8 mouse cellular contexts compared by ENCODE assay signal in genomic region chr5:115491771-115492322, GRCm38 (mm10). TPM values are rescaled to one million over a fixed set of nuclear protein-coding genes. Genes with fewer than 3 reads are reported as not detected.
DNase-seq lines count a peak whose midpoint lies in the region; ATAC-seq lines count a peak whose summit lies in the region.

No protein-coding gene starts in this region.

- peak; percentile 72 for DNase-seq in A20 (ENCODE audit: low read depth, low spot score)
- peak; percentile 48 for DNase-seq in T-cell, adult 2 months (ENCODE audit: low spot score)
- peak; percentile 67 for DNase-seq in kidney, postnatal 14 days
- DNase-seq in frontal cortex, postnatal 10 days (ENCODE audit: low spot score in 2 of 2) = no peak

- H3K27me3 ChIP-seq in embryonic facial prominence, embryonic 15.5 days = no peaks in the 10 kb centered on the region
- H3K27me3 ChIP-seq in heart, embryonic 15.5 days = no peaks in the 10 kb centered on the region
- H3K27me3 ChIP-seq in megakaryocyte, embryonic 14.5 days (replicated peaks) = peaks cover 16% of the 10 kb centered on the region
- no peaks in the 10 kb centered on the region for H3K27me3 ChIP-seq in stomach, embryonic 14.5 days (ENCODE audit: control insufficient read depth, insufficient read depth, low read length)

- no peak; the same call in 1 of the 2 replicates for ATAC-seq in embryonic facial prominence, embryonic 15.5 days (ENCODE audit: insufficient number of reproducible peaks, low FRiP score, low TSS enrichment, low read depth)
- ATAC-seq in heart, embryonic 15.5 days (replicated peaks; ENCODE audit: insufficient number of reproducible peaks, insufficient read depth, low FRiP score, low read depth) = peak; percentile 12
- no peak for ATAC-seq in stomach, embryonic 14.5 days (ENCODE audit: insufficient number of reproducible peaks, insufficient read depth, low FRiP score, low read depth)

- H3K9ac ChIP-seq in embryonic facial prominence, embryonic 15.5 days = 0 out of 2 replicates have a peak overlapping the region, but pooled peaks have one; percentile 4
- peak overlapping the region; percentile 50 for H3K9ac ChIP-seq in heart, embryonic 15.5 days
- no peak overlapping the region; the same call in 1 of the 2 replicates for H3K9ac ChIP-seq in stomach, embryonic 14.5 days (replicated peaks; ENCODE audit: low read depth, low read length)

- H3K27ac ChIP-seq in embryonic facial prominence, embryonic 15.5 days (replicated peaks) = peak overlapping the region; percentile 52
- peak overlapping the region; percentile 100 for H3K27ac ChIP-seq in heart, embryonic 15.5 days
- no peak overlapping the region for H3K27ac ChIP-seq in stomach, embryonic 14.5 days (ENCODE audit: low read length)

- H3K9me3 ChIP-seq in embryonic facial prominence, embryonic 15.5 days (replicated peaks) = no peaks in the 10 kb centered on the region
- no peaks in the 10 kb centered on the region for H3K9me3 ChIP-seq in heart, embryonic 15.5 days (replicated peaks)
- H3K9me3 ChIP-seq in megakaryocyte, embryonic 14.5 days = no peaks in the 10 kb centered on the region
- no peaks in the 10 kb centered on the region for H3K9me3 ChIP-seq in stomach, embryonic 14.5 days (ENCODE audit: control insufficient read depth, low read depth, low read length)

- peaks cover 43% of the 10 kb centered on the region for H3K4me1 ChIP-seq in embryonic facial prominence, embryonic 15.5 days
- H3K4me1 ChIP-seq in heart, embryonic 15.5 days (replicated peaks) = peaks cover 38% of the 10 kb centered on the region
- peaks cover 39% of the 10 kb centered on the region for H3K4me1 ChIP-seq in megakaryocyte, embryonic 14.5 days
- H3K4me1 ChIP-seq in stomach, embryonic 14.5 days (ENCODE audit: control insufficient read depth, insufficient read depth, low read length) = peaks cover 16% of the 10 kb centered on the region; the same call in 1 of the 2 replicates

- H3K4me3 ChIP-seq in embryonic facial prominence, embryonic 15.5 days (replicated peaks) = peak overlapping the region; percentile 26
- peak overlapping the region; percentile 34 for H3K4me3 ChIP-seq in heart, embryonic 15.5 days
- H3K4me3 ChIP-seq in megakaryocyte, embryonic 14.5 days (replicated peaks) = peak overlapping the region; percentile 89
- 0 out of 2 replicates have a peak overlapping the region, but pooled peaks have one; percentile 4 for H3K4me3 ChIP-seq in stomach, embryonic 14.5 days (ENCODE audit: low read depth, low read length)

- no peaks in the 10 kb centered on the region for H3K36me3 ChIP-seq in embryonic facial prominence, embryonic 15.5 days
- no peaks in the 10 kb centered on the region for H3K36me3 ChIP-seq in heart, embryonic 15.5 days
- H3K36me3 ChIP-seq in megakaryocyte, embryonic 14.5 days (replicated peaks; ENCODE audit: low read length) = no peaks in the 10 kb centered on the region
- H3K36me3 ChIP-seq in stomach, embryonic 14.5 days (ENCODE audit: control insufficient read depth, insufficient read depth, low read length) = no peaks in the 10 kb centered on the region

- 3% methylated on average over 28 of the region's 28 CpGs for WGBS in embryonic facial prominence, embryonic 15.5 days
- WGBS in heart, embryonic 15.5 days = 2% methylated on average over 28 of the region's 28 CpGs
- 4% methylated on average over 28 of the region's 28 CpGs for WGBS in stomach, embryonic 14.5 days

- peak overlapping the region; percentile 57 for H3K4me2 ChIP-seq in embryonic facial prominence, embryonic 15.5 days (replicated peaks)
- H3K4me2 ChIP-seq in heart, embryonic 15.5 days = peak overlapping the region; percentile 72
- peak overlapping the region; percentile 40 for H3K4me2 ChIP-seq in stomach, embryonic 14.5 days (replicated peaks; ENCODE audit: low read depth, low read length)

RNA-seq across cellular contexts. Expression of gene Sirt4, which starts 7.3 kb away (rescaled TPM):
- polyA plus RNA-seq in embryonic facial prominence, embryonic 15.5 days (2015; fragmentation: Nextera tagmentation; extraction: Ambion mirVana) = 29.2 and 32.8 TPM in 2 replicates
- 20.9 TPM in 2 replicates for polyA plus RNA-seq in heart, embryonic 15.5 days (2015; fragmentation: Nextera tagmentation; extraction: Ambion mirVana)
- polyA plus RNA-seq in megakaryocyte, embryonic 14.5 days (2012; ENCODE audit: insufficient read depth, low replicate concordance) = 3.1 TPM in 1 of 2 replicates, not detected in the other
- 20.9 and 23.5 TPM in 2 replicates for polyA plus RNA-seq in stomach, embryonic 14.5 days (2014; fragmentation: Nextera tagmentation; extraction: Ambion mirVana)

RNA-seq across cellular contexts. Expression of gene Pxn, which starts 14.6 kb away (rescaled TPM):
- polyA plus RNA-seq in embryonic facial prominence, embryonic 15.5 days (2015; fragmentation: Nextera tagmentation; extraction: Ambion mirVana) = 51.5 and 52.8 TPM in 2 replicates
- polyA plus RNA-seq in heart, embryonic 15.5 days (2015; fragmentation: Nextera tagmentation; extraction: Ambion mirVana) = 33.5 and 46.2 TPM in 2 replicates
- 63.1 and 67.7 TPM in 2 replicates for polyA plus RNA-seq in megakaryocyte, embryonic 14.5 days (2012; ENCODE audit: insufficient read depth, low replicate concordance)
- polyA plus RNA-seq in stomach, embryonic 14.5 days (2014; fragmentation: Nextera tagmentation; extraction: Ambion mirVana) = 15.9 and 17.7 TPM in 2 replicates

RNA-seq across cellular contexts. Expression of gene Pla2g1b, which starts 25.8 kb away (rescaled TPM):
- polyA plus RNA-seq in embryonic facial prominence, embryonic 15.5 days (2015; fragmentation: Nextera tagmentation; extraction: Ambion mirVana) = not detected in 2 replicates
- 0.32 and 0.52 TPM in 2 replicates for polyA plus RNA-seq in heart, embryonic 15.5 days (2015; fragmentation: Nextera tagmentation; extraction: Ambion mirVana)
- not detected in 2 replicates for polyA plus RNA-seq in megakaryocyte, embryonic 14.5 days (2012; ENCODE audit: insufficient read depth, low replicate concordance)
- 16.7 and 20.2 TPM in 2 replicates for polyA plus RNA-seq in stomach, embryonic 14.5 days (2014; fragmentation: Nextera tagmentation; extraction: Ambion mirVana)

Comparison
In these comparisons a context has a peak if more than half of its experiments do, and no peak if none do; other contexts are left out.
1. DNase-seq: peak in A20 (single experiment), T-cell, adult 2 months (single experiment) and kidney, postnatal 14 days (single experiment); none in frontal cortex, postnatal 10 days (0 of 2).
2. H3K4me3 ChIP-seq: peak in every context shown above with its lines; median percentile 89 in megakaryocyte, embryonic 14.5 days; 34 in heart, embryonic 15.5 days; 26 in embryonic facial prominence, embryonic 15.5 days; 4 in stomach, embryonic 14.5 days.
3. RNA of gene Pla2g1b, which starts 25.8 kb away (polyA plus RNA-seq): 16.7 to 20.2 TPM in stomach, embryonic 14.5 days; 0.32 to 0.52 TPM in heart, embryonic 15.5 days, not detected in embryonic facial prominence, embryonic 15.5 days and not detected in megakaryocyte, embryonic 14.5 days; every median in the first group is over 10 times any median in the second.
4. Peak in every context shown above with its lines, with median percentiles within 50 percentile points of each other: H3K4me2 ChIP-seq.